Mouse (Mus musculus) frontal cortex, postnatal 25 days (tissue): ENCODE data around the gene Lsm11.

Source experiments
- DNase-seq, 2 experiments: peaks; one replicate each; pipeline ENCODE4 v3.0.0; 2022; ENCODE audit warnings: low spot score in 2 of 2

Gene Lsm11

GRCm38 (mm10) chr11:45944643-45945156, at the start of gene Lsm11:
Gene Lsm11, minus strand, starts transcription at chr11:45944935.
- DNase-seq = peak; percentile 98

- no peak for DNase-seq
Observed at GRCm38 (mm10) chr11:45992087-45992486, 47.4 kb upstream of the Lsm11 start.

- DNase-seq = no peak
Observed at GRCm38 (mm10) chr11:45991604-45992003, 46.9 kb upstream of the Lsm11 start.

- DNase-seq = no peak
Observed at GRCm38 (mm10) chr11:45980893-45981253, 36.1 kb upstream of the Lsm11 start.

GRCm38 (mm10) chr11:45979946-45980892, 35.5 kb upstream of the Lsm11 start, which contains the start of gene Sox30:
Gene Sox30, plus strand, starts transcription at chr11:45980310.
- DNase-seq = no peak

- no peak for DNase-seq
Observed at GRCm38 (mm10) chr11:45976061-45976460, 31.3 kb upstream of the Lsm11 start.

GRCm38 (mm10) chr11:45974466-45974865, 29.7 kb upstream of the Lsm11 start:
- DNase-seq = no peak

- DNase-seq = no peak
Observed at GRCm38 (mm10) chr11:45973635-45974034, 28.9 kb upstream of the Lsm11 start.

- no peak for DNase-seq
Observed at GRCm38 (mm10) chr11:45968466-45968865, 23.7 kb upstream of the Lsm11 start.

- no peak for DNase-seq
Observed at GRCm38 (mm10) chr11:45966896-45967295, 22.2 kb upstream of the Lsm11 start.

- DNase-seq = no peak
Observed at GRCm38 (mm10) chr11:45960003-45960402, 15.3 kb upstream of the Lsm11 start.

- DNase-seq = no peak
Observed at GRCm38 (mm10) chr11:45959598-45959997, 14.9 kb upstream of the Lsm11 start.

GRCm38 (mm10) chr11:45955127-45955627, 10.4 kb upstream of the Lsm11 start, which contains the start of gene Thg1l:
Gene Thg1l, minus strand, starts transcription at chr11:45955494.
- peak; percentile 84 to 86 for DNase-seq

GRCm38 (mm10) chr11:45947491-45947890, 2.8 kb upstream of the Lsm11 start:
- no peak for DNase-seq

GRCm38 (mm10) chr11:45946796-45947195, 2.1 kb upstream of the Lsm11 start:
- DNase-seq = no peak

- no peak for DNase-seq
Observed at GRCm38 (mm10) chr11:45943891-45944642, 668 bp downstream of the Lsm11 start.

GRCm38 (mm10) chr11:45943108-45943705, 1.5 kb downstream of the Lsm11 start:
- peak in 1 of 2 experiments; percentile 33 for DNase-seq

- DNase-seq = no peak
Observed at GRCm38 (mm10) chr11:45942281-45942680, 2.5 kb downstream of the Lsm11 start.

- no peak for DNase-seq
Observed at GRCm38 (mm10) chr11:45938917-45939316, 5.8 kb downstream of the Lsm11 start.

- no peak for DNase-seq
Observed at GRCm38 (mm10) chr11:45937478-45937877, 7.3 kb downstream of the Lsm11 start.

- DNase-seq = no peak
Observed at GRCm38 (mm10) chr11:45932771-45933170, 12.0 kb downstream of the Lsm11 start.

GRCm38 (mm10) chr11:45929541-45929940, 15.2 kb downstream of the Lsm11 start:
- no peak for DNase-seq
